Mouse (Mus musculus) lung, adult 2 months (tissue): ENCODE measurements at regions not wholly inside any gene's neighbourhood (a gene's known extent, or its start where the extent isn't known, plus 50 kb on each side); places are given as distances from the start of the nearest gene placed in this dataset.
A peak's percentile ranks its signal among the peaks of the same experiment; 100 is the strongest.

Experiments
- DNase-seq: peaks from one replicate; pipeline ENCODE4 v3.0.0; 2022
- H3K4me1 ChIP-seq: fragments of 200-500 bp; 2 replicates; pipeline ENCODE4 v1.6.1; 2011; ENCODE audit warnings: low read length; ENCODE audit not compliant: control insufficient read depth, insufficient read depth
- H3K4me3 ChIP-seq: fragments of 200-500 bp; replicated peaks from 2 replicates; pipeline ENCODE3; 2011; ENCODE audit warnings: low read depth, mild to moderate bottlenecking, control low read depth, low read length; ENCODE audit errors: extremely low read depth
- CTCF ChIP-seq: fragments of 200-500 bp; IDR thresholded peaks from 2 replicates; pipeline ENCODE4 v1.5.1; 2011; ENCODE audit warnings: mild to moderate bottlenecking, low read length, control low read depth; ENCODE audit not compliant: insufficient read depth
- POLR2A ChIP-seq: fragments of 200-500 bp; IDR thresholded peaks from 2 replicates; pipeline ENCODE4 v1.6.1; 2011; ENCODE audit warnings: low read depth, mild to moderate bottlenecking, control low read depth, low read length, borderline replicate concordance; ENCODE audit errors: extremely low read depth
- WGBS: fragments of 180-500 bp; shearing (Covaris S2); methylation state at CpG from one replicate; pipeline ENCODE4 v1.1.7; 2018; 5-methylcytosine and 5-hydroxymethylcytosine counted together

DNA sequence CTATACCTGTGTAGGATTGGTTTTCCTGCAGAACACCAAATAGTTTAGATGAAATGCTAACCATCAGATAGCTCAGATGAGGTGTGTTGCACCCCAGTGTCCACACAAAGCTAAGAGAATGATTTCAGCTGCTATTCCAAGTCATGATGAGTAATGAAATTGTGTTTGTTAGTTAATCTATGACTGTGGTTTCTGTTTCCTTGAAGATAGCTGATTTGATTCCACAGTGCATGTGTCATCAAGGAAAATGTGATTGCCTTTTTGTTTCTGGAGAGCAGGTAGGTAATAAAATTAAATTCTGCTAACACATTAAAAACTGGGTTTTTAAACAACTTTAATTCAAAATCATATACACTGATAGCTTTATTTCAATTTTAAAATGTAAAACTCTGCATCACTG is 176.5 kb upstream of the Cadm2 start:
- Histone ChIP-seq H3K4me3 (no peak overlapping the region), H3K4me1 (no peaks in the 10 kb centered on the region)
- no peak for TF ChIP-seq POLR2A
- TF ChIP-seq CTCF = no peak
- DNase-seq = no peak

GRCm38 (mm10) chr16:67776091-67776490 is 155.4 kb upstream of the Cadm2 start:
- no peak overlapping the region for H3K4me3 ChIP-seq
- WGBS = 47% methylated on average over 3 of the region's 3 CpGs
- DNase-seq = peak; percentile 8
- TF ChIP-seq CTCF (no peak), POLR2A (no peak)
- no peaks in the 10 kb centered on the region for H3K4me1 ChIP-seq

DNA sequence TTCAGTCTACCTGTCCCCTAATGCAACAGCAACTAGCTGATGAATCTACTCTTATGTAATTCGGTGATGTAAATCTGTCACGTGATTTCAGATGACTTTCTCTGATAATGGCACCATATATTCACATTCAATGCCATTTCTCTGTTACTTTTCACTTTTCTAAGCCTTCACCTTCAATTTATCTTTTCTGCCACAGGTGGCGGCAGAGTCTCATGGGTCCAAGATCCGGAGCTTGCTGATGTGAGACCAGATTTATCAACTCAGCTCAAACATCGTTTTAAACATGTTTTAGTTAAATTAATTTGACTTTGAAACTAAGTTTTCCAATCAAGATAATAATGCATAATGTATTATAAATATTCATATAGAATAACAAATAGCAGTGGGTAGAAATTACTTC is 148.4 kb upstream of the Cadm2 start:
- WGBS = 41% methylated on average over 5 of the region's 5 CpGs
- Histone ChIP-seq H3K4me1 (no peaks in the 10 kb centered on the region), H3K4me3 (no peak overlapping the region)
- TF ChIP-seq POLR2A (no peak), CTCF (no peak)
- no peak for DNase-seq

DNA sequence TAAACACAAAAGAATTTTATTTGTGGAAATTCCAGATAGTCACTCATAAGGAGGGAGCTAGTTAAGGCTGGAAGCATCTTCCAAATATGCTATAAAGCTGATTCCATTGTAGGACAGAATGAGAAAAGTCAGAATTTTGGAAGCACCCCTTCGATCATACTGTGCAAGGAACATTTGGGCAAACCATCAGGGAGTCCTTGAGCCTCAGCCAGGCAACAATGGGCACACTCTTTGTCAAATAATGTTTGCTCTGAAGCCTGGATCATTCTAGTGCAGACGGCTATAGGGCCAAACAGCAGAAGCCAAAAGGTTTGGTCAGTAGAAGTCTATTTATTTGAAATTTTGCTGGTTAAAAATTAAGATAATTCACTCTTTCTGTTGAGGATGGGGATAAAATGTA is 114.7 kb upstream of the Cadm2 start:
- WGBS = 76% methylated on average over 2 of the region's 2 CpGs
- TF ChIP-seq CTCF (no peak), POLR2A (no peak)
- no peaks in the 10 kb centered on the region for H3K4me1 ChIP-seq
- no peak overlapping the region for H3K4me3 ChIP-seq
- no peak for DNase-seq

GRCm38 (mm10) chr16:67698619-67699018 is 77.9 kb upstream of the Cadm2 start:
- TF ChIP-seq CTCF (no peak), POLR2A (no peak)
- Histone ChIP-seq H3K4me1 (no peaks in the 10 kb centered on the region), H3K4me3 (no peak overlapping the region)
- 37% methylated on average over 3 of the region's 3 CpGs for WGBS
- no peak for DNase-seq
